Mouse (Mus musculus): ENCODE measurements at regions not wholly inside any gene's neighbourhood (a gene's known extent, or its start where the extent isn't known, plus 50 kb on each side); places are given as distances from the start of the nearest gene placed in this dataset.

GRCm38 (mm10) chr12:25359931-25360330, 263.0 kb upstream of the Id2 start:
- TF ChIP-seq POLR2A (IDR thresholded peaks at IDR 0.05; ENCODE audit: borderline replicate concordance, low read depth, low read length): no peak
- no peak for TF ChIP-seq CTCF (IDR thresholded peaks at IDR 0.05; ENCODE audit: low read depth, low read length)

Measured in bone marrow macrophage, adult 2 months (primary cell).